Mouse (Mus musculus) forebrain, embryonic 11.5 days (tissue): ENCODE data around the gene Jak1. TPM values are rescaled to one million over a fixed set of nuclear protein-coding genes. Genes with fewer than 3 reads are reported as not detected.

Source experiments
- ATAC-seq: fragments of 200-750 bp; cut with Nextera tagmentation; replicated peaks from 2 replicates; pipeline ENCODE4 v1.8.0; 2017; ENCODE audit warnings: moderate TSS enrichment; ENCODE audit not compliant: low FRiP score
- DNase-seq: peaks from one replicate; pipeline ENCODE4 v3.0.0-alpha.2; 2017; ENCODE audit warnings: low spot score
- H3K27ac ChIP-seq: fragments of 300-500 bp; sonication (generic); 2 replicates; pipeline ENCODE4 v1.5.1; 2014; ENCODE audit warnings: low read depth, low read length
- H3K27me3 ChIP-seq: fragments of 300-500 bp; sonication (generic); 2 replicates; pipeline ENCODE4 v1.6.1; 2014; ENCODE audit warnings: mild to moderate bottlenecking, low read length, mixed read lengths; ENCODE audit not compliant: control insufficient read depth, insufficient read depth
- H3K36me3 ChIP-seq: fragments of 300-500 bp; sonication (generic); 2 replicates; pipeline ENCODE4 v1.6.1; 2014; ENCODE audit warnings: mild to moderate bottlenecking, low read length, moderate library complexity, mixed read lengths; ENCODE audit not compliant: control insufficient read depth, insufficient read depth
- H3K4me1 ChIP-seq: fragments of 300-500 bp; sonication (generic); replicated peaks from 2 replicates; pipeline ENCODE4 v1.6.1; 2014; ENCODE audit warnings: low read length, mixed read lengths; ENCODE audit not compliant: control insufficient read depth, insufficient read depth
- H3K4me2 ChIP-seq: fragments of 300-500 bp; sonication (generic); 2 replicates; pipeline ENCODE4 v1.6.1; 2014; ENCODE audit warnings: low read depth, mild to moderate bottlenecking, low read length, moderate library complexity, mixed read lengths; ENCODE audit not compliant: severe bottlenecking
- H3K4me3 ChIP-seq: fragments of 300-500 bp; sonication (generic); 2 replicates; pipeline ENCODE4 v1.5.1; 2014; ENCODE audit warnings: low read depth, low read length
- H3K9ac ChIP-seq: fragments of 300-500 bp; sonication (generic); 2 replicates; pipeline ENCODE4 v1.6.1; 2014; ENCODE audit warnings: low read length
- H3K9me3 ChIP-seq: fragments of 300-500 bp; sonication (generic); 2 replicates; pipeline ENCODE4 v1.6.1; 2016; ENCODE audit warnings: low read length, mixed read lengths; ENCODE audit not compliant: control insufficient read depth
- WGBS: fragments of 180-500 bp; shearing (Covaris S2); extraction: QIAGEN DNeasy Blood & Tissue Kit; methylation state at CpG from one replicate; pipeline ENCODE4 v1.1.7; 2014; 5-methylcytosine and 5-hydroxymethylcytosine counted together
- polyA plus RNA-seq: library from polyadenylated mRNA; unstranded; fragments of >200 nt; fragmentation: Nextera tagmentation; extraction: Ambion mirVana; gene quantifications from 2 replicates; pipeline ENCODE4 v1.2.1, GENCODE M21; 2014

Jak1 gene
- polyA plus RNA-seq, 1 experiment from 2014 or later: 46.7 TPM

GRCm38 (mm10) chr4:101144790-101145189 lies 120.3 kb downstream of the Jak1 start:
- WGBS: 88% methylated on average over 7 of the region's 7 CpGs
- DNase-seq: no peak
- Histone ChIP-seq H3K4me3 (no peak overlapping the region), H3K4me1 (no peaks in the 10 kb centered on the region), H3K9me3 (no peaks in the 10 kb centered on the region), H3K27me3 (no peaks in the 10 kb centered on the region), H3K9ac (no peak overlapping the region), H3K4me2 (no peak overlapping the region), H3K36me3 (no peaks in the 10 kb centered on the region), H3K27ac (no peak overlapping the region)
- no peak for ATAC-seq

GRCm38 (mm10) chr4:101144361-101144760 lies 120.7 kb downstream of the Jak1 start:
- H3K27ac ChIP-seq: no peak overlapping the region
- no peak overlapping the region for H3K4me2 ChIP-seq
- H3K9ac ChIP-seq: no peak overlapping the region
- no peak for ATAC-seq
- no peaks in the 10 kb centered on the region for H3K36me3 ChIP-seq
- DNase-seq: no peak
- WGBS: 85% methylated on average over 4 of the region's 4 CpGs
- no peaks in the 10 kb centered on the region for H3K27me3 ChIP-seq
- H3K4me1 ChIP-seq: no peaks in the 10 kb centered on the region
- H3K4me3 ChIP-seq: no peak overlapping the region
- no peaks in the 10 kb centered on the region for H3K9me3 ChIP-seq

- Histone ChIP-seq H3K4me1 (no peaks in the 10 kb centered on the region), H3K27me3 (no peaks in the 10 kb centered on the region), H3K27ac (no peak overlapping the region), H3K4me2 (no peak overlapping the region), H3K9ac (no peak overlapping the region), H3K9me3 (no peaks in the 10 kb centered on the region), H3K4me3 (no peak overlapping the region), H3K36me3 (no peaks in the 10 kb centered on the region)
- ATAC-seq: no peak
- 83% methylated on average over 4 of the region's 4 CpGs for WGBS
- DNase-seq: no peak
These were observed 121.2 kb downstream of the Jak1 start for GRCm38 (mm10) chr4:101143901-101144300.

- no peaks in the 10 kb centered on the region for H3K36me3 ChIP-seq
These were observed 123.3 kb downstream of the Jak1 start for GRCm38 (mm10) chr4:101141768-101142167.

GRCm38 (mm10) chr4:101137975-101138374 lies 127.1 kb downstream of the Jak1 start:
- H3K27me3 ChIP-seq: no peaks in the 10 kb centered on the region
- no peak overlapping the region for H3K4me3 ChIP-seq
- no peaks in the 10 kb centered on the region for H3K4me1 ChIP-seq
- WGBS: 85% methylated on average over 11 of the region's 11 CpGs
- no peak overlapping the region for H3K27ac ChIP-seq
- DNase-seq (no peak), ATAC-seq (no peak)
- H3K9ac ChIP-seq: no peak overlapping the region
- no peaks in the 10 kb centered on the region for H3K36me3 ChIP-seq
- no peak overlapping the region for H3K4me2 ChIP-seq
- no peaks in the 10 kb centered on the region for H3K9me3 ChIP-seq

More at GRCm38 (mm10) chr4:101141768-101142167, 123.3 kb downstream of the Jak1 start:
- no peaks in the 10 kb centered on the region for H3K27me3 ChIP-seq
- WGBS: 86% methylated on average over 5 of the region's 5 CpGs
- no peaks in the 10 kb centered on the region for H3K4me1 ChIP-seq
- DNase-seq: no peak
- no peak for ATAC-seq
- no peak overlapping the region for H3K9ac ChIP-seq
- H3K4me3 ChIP-seq: no peak overlapping the region
- no peaks in the 10 kb centered on the region for H3K9me3 ChIP-seq
- no peak overlapping the region for H3K27ac ChIP-seq
- H3K4me2 ChIP-seq: no peak overlapping the region

GRCm38 (mm10) chr4:101135909-101136308 lies 129.2 kb downstream of the Jak1 start:
- Histone ChIP-seq H3K9ac (no peak overlapping the region), H3K4me1 (no peaks in the 10 kb centered on the region), H3K4me2 (no peak overlapping the region), H3K27me3 (no peaks in the 10 kb centered on the region), H3K36me3 (no peaks in the 10 kb centered on the region), H3K27ac (no peak overlapping the region), H3K4me3 (no peak overlapping the region), H3K9me3 (no peaks in the 10 kb centered on the region)
- ATAC-seq: no peak
- no peak for DNase-seq
- 94% methylated on average over 14 of the region's 14 CpGs for WGBS

- no peak for ATAC-seq
- 89% methylated on average over 8 of the region's 8 CpGs for WGBS
- H3K27ac ChIP-seq: no peak overlapping the region
- no peaks in the 10 kb centered on the region for H3K9me3 ChIP-seq
- H3K9ac ChIP-seq: no peak overlapping the region
- DNase-seq: no peak
- H3K4me3 ChIP-seq: no peak overlapping the region
- no peaks in the 10 kb centered on the region for H3K36me3 ChIP-seq
- H3K4me2 ChIP-seq: no peak overlapping the region
- no peaks in the 10 kb centered on the region for H3K4me1 ChIP-seq
- H3K27me3 ChIP-seq: no peaks in the 10 kb centered on the region
These were observed 130.1 kb downstream of the Jak1 start for GRCm38 (mm10) chr4:101135013-101135412.

GRCm38 (mm10) chr4:101121002-101121401 lies 144.1 kb downstream of the Jak1 start:
- DNase-seq (no peak), ATAC-seq (no peak)
- no peak overlapping the region for H3K27ac ChIP-seq
- no peak overlapping the region for H3K4me3 ChIP-seq
- no peaks in the 10 kb centered on the region for H3K9me3 ChIP-seq
- H3K36me3 ChIP-seq: no peaks in the 10 kb centered on the region; the same call in 1 of the 2 replicates
- H3K4me1 ChIP-seq: no peaks in the 10 kb centered on the region
- no peak overlapping the region for H3K9ac ChIP-seq
- no peaks in the 10 kb centered on the region for H3K27me3 ChIP-seq
- H3K4me2 ChIP-seq: no peak overlapping the region
- 94% methylated on average over 7 of the region's 7 CpGs for WGBS

- H3K27me3 ChIP-seq: no peaks in the 10 kb centered on the region
- ATAC-seq (no peak), DNase-seq (no peak)
- H3K36me3 ChIP-seq: no peaks in the 10 kb centered on the region; the same call in 1 of the 2 replicates
- H3K4me2 ChIP-seq: no peak overlapping the region
- WGBS: 97% methylated on average over 12 of the region's 12 CpGs
- H3K27ac ChIP-seq: no peak overlapping the region
- H3K4me1 ChIP-seq: no peaks in the 10 kb centered on the region
- H3K9ac ChIP-seq: no peak overlapping the region
- H3K4me3 ChIP-seq: no peak overlapping the region
- no peaks in the 10 kb centered on the region; the same call in 1 of the 2 replicates for H3K9me3 ChIP-seq
These were observed 158.0 kb downstream of the Jak1 start for GRCm38 (mm10) chr4:101107122-101107521.
